Mouse (Mus musculus): ENCODE measurements around the gene Gm11042. TPM values are rescaled to one million over a fixed set of nuclear protein-coding genes. Genes with fewer than 3 reads are reported as not detected.

The Gm11042 gene
- not detected in 2 replicates for total RNA-seq (2017)

GRCm38 (mm10) chr12:74316344-74316973 is at the start of gene Gm11042:
TSS of gene Gm11042 (minus strand) at chr12:74316394.
- peak; percentile 14 to 57; a peak in 3 of 4 replicates for ATAC-seq (replicated peaks in 1 of 2; ENCODE audit: insufficient read depth in 1 of 2, low FRiP score in 2 of 2, low TSS enrichment in 1 of 2, low read depth in 1 of 2, poor library complexity in 2 of 2, severe bottlenecking in 2 of 2)

DNA sequence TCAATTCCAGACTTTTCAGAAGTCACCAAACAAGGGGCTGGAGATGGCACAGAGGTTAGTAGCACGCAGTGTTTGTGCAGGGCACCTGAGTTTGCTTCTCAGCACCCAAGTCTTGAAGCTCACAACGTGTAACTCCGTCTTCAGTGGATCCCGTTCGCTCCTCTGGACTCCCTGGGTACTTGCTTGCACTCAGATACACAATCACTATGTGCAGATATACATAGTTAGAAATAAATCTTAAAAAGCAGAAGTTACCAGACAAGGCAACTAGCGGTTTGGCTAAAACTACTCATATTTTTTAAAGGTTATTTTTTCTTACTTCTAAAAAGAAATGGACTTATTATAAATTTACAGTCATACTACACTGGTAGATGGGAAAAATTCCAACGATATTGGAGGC is 48.3 kb upstream of the Gm11042 start:
- peak; percentile 74 to 92 for ATAC-seq (replicated peaks in 1 of 2; ENCODE audit: insufficient read depth in 1 of 2, low FRiP score in 2 of 2, low TSS enrichment in 1 of 2, low read depth in 1 of 2, poor library complexity in 2 of 2, severe bottlenecking in 2 of 2)

DNA sequence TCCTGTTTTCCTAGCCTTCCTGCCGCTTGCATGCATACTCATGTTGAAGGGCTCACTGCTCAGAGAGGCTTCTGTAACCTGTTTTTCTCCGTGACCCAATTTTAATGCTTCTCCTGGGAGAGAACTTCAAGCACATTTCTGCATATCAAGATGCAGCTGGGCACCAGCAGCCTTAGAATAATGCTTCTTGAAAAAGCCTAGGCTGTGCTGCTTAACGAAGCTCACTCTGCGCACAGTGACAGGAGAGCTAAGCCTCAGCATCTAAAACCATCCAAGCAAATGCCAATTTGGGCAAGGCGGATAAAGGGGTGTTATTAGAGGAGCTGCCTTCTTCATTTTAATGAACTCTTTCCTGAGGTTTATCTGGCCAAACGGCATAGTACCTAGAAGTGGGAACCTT is 46.9 kb upstream of the Gm11042 start:
- no peak for ATAC-seq (replicated peaks in 1 of 2; ENCODE audit: insufficient read depth in 1 of 2, low FRiP score in 2 of 2, low TSS enrichment in 1 of 2, low read depth in 1 of 2, poor library complexity in 2 of 2, severe bottlenecking in 2 of 2)

GRCm38 (mm10) chr12:74362453-74362852 is 46.3 kb upstream of the Gm11042 start:
- ATAC-seq (replicated peaks in 1 of 2; ENCODE audit: insufficient read depth in 1 of 2, low FRiP score in 2 of 2, low TSS enrichment in 1 of 2, low read depth in 1 of 2, poor library complexity in 2 of 2, severe bottlenecking in 2 of 2) = no peak

DNA sequence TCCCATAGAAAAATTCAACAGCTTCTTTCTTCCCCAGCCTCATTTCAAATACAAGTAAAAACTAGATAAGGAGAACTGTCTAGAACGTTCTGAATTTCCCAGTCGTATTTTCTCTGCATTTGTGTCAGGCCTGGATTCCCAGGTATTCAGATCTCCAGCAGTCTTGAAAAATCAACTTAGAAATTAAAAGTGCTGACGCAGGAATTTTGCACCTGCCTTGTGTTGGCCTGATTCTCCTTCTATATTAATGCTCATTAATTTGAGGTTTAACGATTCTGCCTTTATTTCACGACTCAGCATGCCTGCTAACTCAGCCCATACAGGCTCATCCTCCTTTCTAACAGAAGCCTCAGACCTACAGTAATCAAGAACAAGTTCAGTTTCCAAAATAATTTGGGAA is 43.6 kb upstream of the Gm11042 start:
- no peak for ATAC-seq (replicated peaks in 1 of 2; ENCODE audit: insufficient read depth in 1 of 2, low FRiP score in 2 of 2, low TSS enrichment in 1 of 2, low read depth in 1 of 2, poor library complexity in 2 of 2, severe bottlenecking in 2 of 2)

- ATAC-seq (replicated peaks in 1 of 2; ENCODE audit: insufficient read depth in 1 of 2, low FRiP score in 2 of 2, low TSS enrichment in 1 of 2, low read depth in 1 of 2, poor library complexity in 2 of 2, severe bottlenecking in 2 of 2) = no peak
Observed at GRCm38 (mm10) chr12:74357806-74358205, 41.6 kb upstream of the Gm11042 start.

DNA sequence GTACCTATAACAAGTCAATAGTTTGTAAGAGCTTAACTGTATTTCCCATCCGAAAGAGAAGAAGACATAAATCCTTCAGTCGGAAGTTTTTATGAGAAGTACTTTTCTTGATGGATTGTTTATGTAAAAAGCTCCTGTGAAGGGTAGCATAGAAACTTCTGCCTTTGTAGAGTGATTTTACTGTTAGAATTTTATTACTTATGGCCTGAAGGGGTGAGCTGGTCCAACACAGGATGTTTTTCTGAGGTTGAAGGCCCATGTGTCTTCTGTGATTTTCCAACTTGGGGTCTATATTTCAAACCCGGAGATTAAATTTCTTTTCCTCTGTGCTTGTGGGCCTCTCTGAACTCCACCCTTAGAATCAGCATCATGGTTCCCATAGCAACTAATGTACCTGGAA is 26.5 kb upstream of the Gm11042 start:
- ATAC-seq (replicated peaks in 1 of 2; ENCODE audit: insufficient read depth in 1 of 2, low FRiP score in 2 of 2, low TSS enrichment in 1 of 2, low read depth in 1 of 2, poor library complexity in 2 of 2, severe bottlenecking in 2 of 2) = no peak

- ATAC-seq (replicated peaks in 1 of 2; ENCODE audit: insufficient read depth in 1 of 2, low FRiP score in 2 of 2, low TSS enrichment in 1 of 2, low read depth in 1 of 2, poor library complexity in 2 of 2, severe bottlenecking in 2 of 2) = no peak
Observed at GRCm38 (mm10) chr12:74340070-74340469, 23.9 kb upstream of the Gm11042 start.

DNA sequence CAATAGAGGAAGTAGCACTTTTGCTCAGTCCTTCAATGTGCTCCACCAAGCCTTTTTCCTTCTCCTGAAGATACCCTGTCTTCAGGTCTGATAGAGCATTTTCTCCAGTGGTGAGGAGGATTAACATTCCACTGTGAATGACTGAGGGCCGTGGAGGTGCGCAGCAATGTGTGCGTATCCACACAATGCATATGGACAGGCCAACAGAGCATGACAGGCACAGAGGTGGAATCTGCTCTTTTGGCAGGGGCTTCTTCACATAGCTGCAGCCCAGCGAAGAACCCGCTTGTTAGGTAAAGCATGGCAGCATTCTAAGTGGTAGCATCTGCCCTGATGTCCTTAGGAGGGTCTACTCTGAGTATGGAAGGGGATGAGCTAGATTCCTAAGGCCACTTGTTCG is 17.5 kb upstream of the Gm11042 start:
- no peak for ATAC-seq (replicated peaks in 1 of 2; ENCODE audit: insufficient read depth in 1 of 2, low FRiP score in 2 of 2, low TSS enrichment in 1 of 2, low read depth in 1 of 2, poor library complexity in 2 of 2, severe bottlenecking in 2 of 2)

DNA sequence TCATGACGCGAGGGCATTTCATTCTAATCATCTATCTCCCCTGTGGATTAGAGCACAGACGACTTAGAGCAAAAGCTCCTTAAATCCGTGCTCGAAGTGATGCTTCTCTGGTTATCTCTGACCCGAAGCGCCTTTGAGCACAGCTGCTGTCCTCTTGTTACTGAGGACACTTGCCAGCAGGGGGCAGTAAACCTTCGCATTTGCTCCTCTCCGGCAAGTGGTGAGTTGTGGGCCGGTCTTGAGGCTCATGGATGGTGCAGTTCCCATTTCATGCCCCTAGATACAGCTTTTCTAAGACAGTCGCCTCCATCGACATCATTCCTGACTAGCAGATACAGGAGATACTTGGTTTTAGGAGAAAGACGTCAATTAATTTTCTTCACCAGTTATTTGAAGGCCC is 16.8 kb upstream of the Gm11042 start:
- ATAC-seq (replicated peaks in 1 of 2; ENCODE audit: insufficient read depth in 1 of 2, low FRiP score in 2 of 2, low TSS enrichment in 1 of 2, low read depth in 1 of 2, poor library complexity in 2 of 2, severe bottlenecking in 2 of 2) = peak; percentile 72 to 87; a peak in 3 of 4 replicates

DNA sequence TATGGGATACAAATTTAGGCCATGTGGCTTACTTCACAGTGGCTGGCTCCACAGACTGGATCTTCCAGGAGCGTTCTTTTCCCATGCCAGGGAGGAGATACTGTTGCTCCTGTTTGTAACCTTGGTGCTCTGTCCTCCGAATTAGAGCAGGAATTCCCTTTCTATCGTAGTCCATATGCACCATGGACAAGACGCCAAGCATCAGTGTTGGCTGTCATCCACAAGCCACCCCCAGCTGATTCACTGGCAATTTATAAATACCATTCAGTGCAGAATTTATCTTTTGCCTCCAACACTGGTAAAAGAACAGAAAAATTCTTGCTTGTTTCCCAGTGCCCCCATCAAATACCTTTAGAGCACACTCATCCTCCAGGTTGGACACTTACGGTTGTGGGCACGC is 13.6 kb upstream of the Gm11042 start:
- no peak for ATAC-seq (replicated peaks in 1 of 2; ENCODE audit: insufficient read depth in 1 of 2, low FRiP score in 2 of 2, low TSS enrichment in 1 of 2, low read depth in 1 of 2, poor library complexity in 2 of 2, severe bottlenecking in 2 of 2)

- no peak for ATAC-seq (replicated peaks in 1 of 2; ENCODE audit: insufficient read depth in 1 of 2, low FRiP score in 2 of 2, low TSS enrichment in 1 of 2, low read depth in 1 of 2, poor library complexity in 2 of 2, severe bottlenecking in 2 of 2)
Observed at GRCm38 (mm10) chr12:74326644-74327043, 10.4 kb upstream of the Gm11042 start.

GRCm38 (mm10) chr12:74321981-74322380 is 5.8 kb upstream of the Gm11042 start:
- ATAC-seq (replicated peaks in 1 of 2; ENCODE audit: insufficient read depth in 1 of 2, low FRiP score in 2 of 2, low TSS enrichment in 1 of 2, low read depth in 1 of 2, poor library complexity in 2 of 2, severe bottlenecking in 2 of 2) = no peak

- peak in 1 of 2 experiments; percentile 77; a peak in 3 of 4 replicates for ATAC-seq (replicated peaks in 1 of 2; ENCODE audit: insufficient read depth in 1 of 2, low FRiP score in 2 of 2, low TSS enrichment in 1 of 2, low read depth in 1 of 2, poor library complexity in 2 of 2, severe bottlenecking in 2 of 2)
Observed at GRCm38 (mm10) chr12:74320318-74320717, 4.1 kb upstream of the Gm11042 start.

DNA sequence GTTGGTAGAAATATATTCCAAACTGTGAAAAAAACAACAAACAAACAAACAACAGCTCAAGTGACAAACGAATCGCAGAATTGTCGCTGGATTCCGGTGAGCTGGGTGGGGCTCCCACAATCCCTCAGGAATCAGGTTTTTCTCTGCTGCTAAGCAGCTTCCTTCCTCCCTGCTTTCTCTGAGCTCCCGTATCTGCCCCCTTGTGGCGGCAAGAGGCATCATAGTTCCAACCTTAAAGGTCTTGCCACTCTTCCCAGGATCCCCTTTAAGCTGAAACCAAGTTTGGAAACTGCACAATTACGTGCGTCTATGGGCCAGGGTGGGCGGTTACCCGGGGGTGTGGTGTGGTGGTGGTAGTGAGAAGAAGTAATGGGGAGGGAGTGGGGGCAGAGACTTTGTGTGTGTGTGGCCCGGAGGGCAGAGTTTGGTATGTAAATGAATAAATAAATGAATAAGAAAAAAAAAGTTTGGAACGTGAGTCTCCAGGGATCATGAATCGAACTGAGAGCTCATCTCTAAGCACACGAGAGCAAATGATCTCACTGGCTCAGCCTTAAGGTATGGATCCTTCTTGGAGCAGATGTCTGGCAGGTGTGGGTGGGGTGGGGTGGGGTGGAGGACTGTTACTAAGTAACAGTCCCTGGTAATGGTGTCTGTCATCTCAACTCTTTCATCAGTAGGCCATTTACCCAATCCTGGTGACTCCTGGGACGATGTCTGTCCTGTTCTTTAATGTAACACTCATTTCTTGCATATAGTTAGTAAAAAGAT is 980 bp upstream of the Gm11042 start:
- ATAC-seq (replicated peaks in 1 of 2; ENCODE audit: insufficient read depth in 1 of 2, low FRiP score in 2 of 2, low TSS enrichment in 1 of 2, low read depth in 1 of 2, poor library complexity in 2 of 2, severe bottlenecking in 2 of 2) = peak; percentile 72 to 84

- no peak for ATAC-seq (replicated peaks in 1 of 2; ENCODE audit: insufficient read depth in 1 of 2, low FRiP score in 2 of 2, low TSS enrichment in 1 of 2, low read depth in 1 of 2, poor library complexity in 2 of 2, severe bottlenecking in 2 of 2)
Observed at GRCm38 (mm10) chr12:74315221-74315620, 973 bp downstream of the Gm11042 start.

DNA sequence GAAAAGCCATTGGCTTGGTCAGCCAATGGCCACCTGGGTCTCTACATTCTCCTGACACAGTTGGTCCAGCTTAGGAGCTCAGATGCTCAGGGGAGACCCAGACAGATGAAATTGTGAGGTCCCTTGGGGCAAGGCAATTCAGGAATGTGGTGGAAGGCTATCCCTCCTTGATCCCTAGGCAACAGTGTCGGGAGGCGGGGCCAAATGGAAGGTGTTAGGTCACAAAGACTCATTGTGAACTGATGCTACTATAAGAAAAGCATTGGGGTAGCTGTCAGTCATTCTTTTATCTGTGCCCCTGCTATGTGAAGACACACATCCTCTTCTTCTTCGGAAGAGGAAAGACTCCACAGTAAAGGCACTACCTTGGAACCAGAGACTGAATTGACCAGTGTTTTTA is 3.6 kb downstream of the Gm11042 start:
- ATAC-seq (replicated peaks in 1 of 2; ENCODE audit: insufficient read depth in 1 of 2, low FRiP score in 2 of 2, low TSS enrichment in 1 of 2, low read depth in 1 of 2, poor library complexity in 2 of 2, severe bottlenecking in 2 of 2) = no peak

DNA sequence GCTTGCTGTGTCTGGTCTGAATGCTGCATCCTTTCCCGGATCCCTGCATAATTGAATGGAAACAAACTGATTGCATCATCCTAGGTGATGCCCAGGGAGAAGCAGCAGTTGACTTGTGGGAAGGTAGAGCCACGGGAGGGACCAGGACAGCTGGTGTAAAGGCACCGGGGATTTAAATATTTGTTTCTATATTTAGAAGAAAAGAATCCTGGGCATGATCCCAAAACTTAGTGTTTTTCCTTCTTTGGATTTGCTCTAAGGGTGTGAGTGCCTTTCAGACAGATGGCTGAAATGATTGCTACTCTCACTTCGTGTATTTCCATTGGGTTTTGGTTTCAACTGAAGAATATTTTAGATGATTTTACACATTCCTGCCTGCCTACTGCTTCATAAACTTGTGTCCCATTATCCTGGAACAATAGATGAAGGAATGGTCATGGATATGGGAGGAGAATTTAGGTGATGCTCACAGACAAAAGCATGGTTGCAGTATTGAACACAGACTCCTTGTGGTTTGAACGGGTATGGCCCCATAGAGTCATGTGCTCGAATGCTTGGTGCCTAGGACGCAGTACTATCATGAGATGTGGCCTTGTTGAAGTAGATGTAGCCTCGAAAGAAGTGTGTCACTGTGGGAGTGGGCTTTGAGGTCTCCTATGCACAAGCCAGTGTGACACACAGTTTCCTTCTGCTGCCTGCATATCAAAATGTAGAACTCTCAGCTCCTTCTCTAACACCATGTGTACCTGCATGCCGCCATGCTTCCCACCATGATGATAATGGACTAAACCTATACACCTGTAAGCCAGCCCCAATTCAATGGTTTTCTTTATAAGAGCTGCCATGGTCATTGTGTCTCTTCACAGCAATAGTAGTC is 12.5 kb downstream of the Gm11042 start:
- ATAC-seq (replicated peaks in 1 of 2; ENCODE audit: insufficient read depth in 1 of 2, low FRiP score in 2 of 2, low TSS enrichment in 1 of 2, low read depth in 1 of 2, poor library complexity in 2 of 2, severe bottlenecking in 2 of 2) = no peak

Data from hematopoietic stem cell, adult 5-6 weeks (primary cell).